Mouse (Mus musculus) erythroblast, embryonic 14.5 days (primary cell): ENCODE data around the gene Smpd3. TPM values are rescaled to one million over a fixed set of nuclear protein-coding genes. Genes with fewer than 3 reads are reported as not detected.

ENCODE experiments used
- H3K27me3 ChIP-seq: 2 replicates; pipeline ENCODE4 v1.6.1; 2012; ENCODE audit warnings: inconsistent platforms; ENCODE audit not compliant: control insufficient read depth
- H3K36me3 ChIP-seq: 2 replicates; pipeline ENCODE4 v1.6.1; 2012; ENCODE audit warnings: mild to moderate bottlenecking, inconsistent platforms; ENCODE audit not compliant: control insufficient read depth
- H3K4me1 ChIP-seq: 2 replicates; pipeline ENCODE4 v1.6.1; 2012; ENCODE audit warnings: inconsistent platforms; ENCODE audit not compliant: control insufficient read depth
- H3K4me3 ChIP-seq: replicated peaks from 2 replicates; pipeline ENCODE3; 2012; ENCODE audit warnings: moderate library complexity, mild to moderate bottlenecking, inconsistent platforms
- H3K9me3 ChIP-seq: 2 replicates; pipeline ENCODE4 v1.6.1; 2012; ENCODE audit warnings: low read length, inconsistent platforms, mixed read lengths; ENCODE audit not compliant: control insufficient read depth
- GATA1 ChIP-seq: IDR thresholded peaks from 2 replicates; pipeline ENCODE4 v1.6.1; 2012; ENCODE audit warnings: low read length, inconsistent platforms, mixed read lengths
- TAL1 ChIP-seq: IDR thresholded peaks from 3 replicates; pipeline ENCODE4 v1.6.1; 2012; ENCODE audit warnings: low read length, inconsistent platforms, mixed read lengths
- polyA plus RNA-seq: library from polyadenylated mRNA; stranded (reverse); fragments of >175 nt; gene quantifications from 2 replicates; pipeline ENCODE4 v1.2.3, GENCODE M21; 2012

Smpd3 gene
- polyA plus RNA-seq, 1 experiment = not detected

DNA sequence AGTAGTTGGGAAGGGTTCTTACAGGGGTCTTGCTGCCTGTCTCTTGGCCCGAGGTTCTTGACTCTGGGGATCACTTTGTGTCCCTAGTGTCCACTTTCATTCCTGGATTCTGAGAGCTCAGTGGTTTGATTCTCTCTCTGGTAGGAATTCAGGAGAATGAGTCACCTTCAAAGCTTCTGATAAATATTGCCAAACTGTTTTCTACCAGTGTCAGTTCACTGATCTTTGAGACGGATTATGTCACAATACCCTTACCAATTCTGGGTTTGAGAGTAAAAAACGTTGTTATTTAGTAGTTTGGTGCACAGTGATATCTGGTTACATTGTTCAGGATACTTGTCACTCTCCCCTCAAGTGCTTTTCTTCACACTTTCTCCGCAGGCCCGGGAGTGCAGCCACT lies 57.6 kb downstream of the Smpd3 start:
- H3K9me3 ChIP-seq = no peaks in the 10 kb centered on the region
- TF ChIP-seq TAL1 (no peak), GATA1 (no peak)
- H3K36me3 ChIP-seq = no peaks in the 10 kb centered on the region
- H3K4me1 ChIP-seq = no peaks in the 10 kb centered on the region
- no peak overlapping the region for H3K4me3 ChIP-seq
- H3K27me3 ChIP-seq = no peaks in the 10 kb centered on the region

DNA sequence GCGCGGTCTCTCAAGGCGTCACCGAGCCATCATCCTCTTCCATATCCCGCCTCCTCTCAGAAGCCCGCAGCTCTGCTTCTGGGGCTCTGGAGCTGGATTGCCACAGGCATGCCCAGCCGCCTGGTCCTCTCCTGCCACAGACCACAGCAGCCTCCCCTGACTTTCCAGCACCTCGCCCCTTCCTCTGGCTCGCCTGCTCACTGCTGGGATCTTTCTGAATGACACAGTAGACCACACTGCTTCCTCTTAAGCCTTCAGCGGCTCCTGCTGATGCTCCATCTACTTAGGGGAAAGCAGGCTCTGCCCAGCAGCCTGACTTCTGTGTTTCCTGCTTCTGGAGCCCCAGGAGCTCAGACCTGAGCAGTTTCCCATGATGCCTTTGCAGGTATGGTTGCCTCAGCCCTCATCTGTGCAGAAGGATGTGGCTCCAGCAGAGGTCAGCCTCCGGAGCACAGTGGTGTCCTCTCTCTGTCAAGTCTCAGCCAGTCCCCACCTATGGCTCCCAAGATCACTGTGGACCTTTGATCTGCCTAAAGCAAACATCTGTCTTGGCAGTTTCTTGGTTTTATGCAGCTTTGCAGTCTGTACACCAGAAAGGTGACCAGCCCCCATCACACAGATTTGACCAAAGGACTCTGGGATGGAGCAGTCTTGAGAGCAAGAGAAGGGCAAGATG lies 59.3 kb downstream of the Smpd3 start:
- no peaks in the 10 kb centered on the region for H3K36me3 ChIP-seq
- no peaks in the 10 kb centered on the region for H3K4me1 ChIP-seq
- no peaks in the 10 kb centered on the region for H3K9me3 ChIP-seq
- H3K27me3 ChIP-seq = no peaks in the 10 kb centered on the region
- no peak overlapping the region for H3K4me3 ChIP-seq
- TF ChIP-seq GATA1 = no peak
- TF ChIP-seq TAL1 = no peak

DNA sequence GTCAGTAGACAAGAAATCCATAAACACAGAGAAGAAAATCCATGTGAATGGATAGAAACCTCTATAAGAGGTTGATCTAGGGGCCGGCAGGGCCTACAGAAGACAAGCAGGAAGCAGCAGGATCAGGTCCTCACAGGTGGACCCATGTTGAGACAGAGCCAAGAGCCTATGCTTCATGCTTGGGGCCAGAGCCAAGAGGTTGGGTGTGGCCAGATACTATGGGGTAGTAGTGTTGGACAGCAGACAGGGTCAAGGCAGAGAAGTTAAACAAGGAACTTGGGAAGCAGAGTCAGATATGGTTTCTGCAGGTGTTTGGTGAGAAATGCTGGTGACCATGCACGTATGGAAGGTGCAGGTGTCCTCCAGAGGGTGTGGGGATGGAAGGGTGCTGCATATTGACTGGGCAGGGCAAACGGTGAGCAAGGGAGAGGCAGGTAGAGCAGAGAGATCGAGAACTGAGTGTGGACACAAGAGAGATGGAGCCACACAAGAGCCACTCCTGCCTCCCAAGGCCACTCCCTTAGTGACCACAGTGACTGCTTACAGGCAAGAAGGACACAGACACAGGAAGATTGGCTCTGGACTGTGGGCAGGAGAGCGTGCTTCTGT lies 61.0 kb downstream of the Smpd3 start:
- no peaks in the 10 kb centered on the region for H3K27me3 ChIP-seq
- TF ChIP-seq GATA1 = no peak
- no peak for TF ChIP-seq TAL1
- H3K36me3 ChIP-seq = no peaks in the 10 kb centered on the region
- no peak overlapping the region for H3K4me3 ChIP-seq
- H3K4me1 ChIP-seq = no peaks in the 10 kb centered on the region
- H3K9me3 ChIP-seq = no peaks in the 10 kb centered on the region

DNA sequence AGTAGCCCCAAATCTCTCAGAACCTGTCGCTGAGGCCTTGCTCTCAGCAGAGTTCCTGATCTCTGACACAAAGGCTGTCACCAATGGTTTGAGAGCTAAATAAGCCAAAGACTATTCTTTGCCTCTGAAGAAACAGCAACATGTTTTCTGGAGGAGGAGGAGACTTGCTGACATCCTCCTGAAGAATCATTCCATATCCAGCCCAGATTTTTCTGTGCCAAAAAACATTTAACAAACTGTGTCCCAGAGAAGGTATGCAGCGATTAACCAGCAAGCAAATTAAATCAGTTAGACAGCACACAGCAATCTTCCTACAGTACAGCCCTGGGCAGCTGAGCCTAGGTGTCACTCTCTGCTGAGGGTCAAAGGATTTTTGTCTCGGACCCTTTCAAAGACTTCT lies 64.3 kb downstream of the Smpd3 start:
- TF ChIP-seq TAL1 (no peak), GATA1 (no peak)
- H3K4me3 ChIP-seq = no peak overlapping the region
- no peaks in the 10 kb centered on the region for H3K9me3 ChIP-seq
- H3K27me3 ChIP-seq = no peaks in the 10 kb centered on the region
- no peaks in the 10 kb centered on the region for H3K36me3 ChIP-seq
- peaks cover 2% of the 10 kb centered on the region; the same call in 1 of the 2 replicates for H3K4me1 ChIP-seq

DNA sequence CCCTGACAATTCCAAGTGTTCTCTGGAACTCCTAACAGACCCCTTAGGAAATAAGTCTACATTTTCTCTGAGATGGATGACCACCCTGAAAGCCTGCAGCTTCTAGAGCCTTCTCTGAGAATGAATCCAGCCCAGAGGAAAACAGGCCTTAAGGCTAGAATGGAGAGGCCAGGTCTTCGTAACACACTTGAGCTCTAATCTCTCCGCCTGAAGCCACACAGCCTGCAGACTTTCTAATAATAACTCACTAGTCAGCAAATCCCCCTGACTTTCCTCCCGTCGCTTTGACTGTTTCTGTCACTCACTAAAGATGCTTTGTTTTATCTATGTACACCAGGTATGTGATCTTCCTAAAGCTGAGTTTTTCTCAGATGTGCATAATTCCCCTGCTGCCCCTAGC lies 66.4 kb downstream of the Smpd3 start:
- Histone ChIP-seq H3K36me3 (no peaks in the 10 kb centered on the region), H3K4me3 (no peak overlapping the region), H3K4me1 (peaks cover 2% of the 10 kb centered on the region; the same call in 1 of the 2 replicates), H3K27me3 (no peaks in the 10 kb centered on the region), H3K9me3 (no peaks in the 10 kb centered on the region)
- TF ChIP-seq TAL1 = no peak
- TF ChIP-seq GATA1 = no peak

DNA sequence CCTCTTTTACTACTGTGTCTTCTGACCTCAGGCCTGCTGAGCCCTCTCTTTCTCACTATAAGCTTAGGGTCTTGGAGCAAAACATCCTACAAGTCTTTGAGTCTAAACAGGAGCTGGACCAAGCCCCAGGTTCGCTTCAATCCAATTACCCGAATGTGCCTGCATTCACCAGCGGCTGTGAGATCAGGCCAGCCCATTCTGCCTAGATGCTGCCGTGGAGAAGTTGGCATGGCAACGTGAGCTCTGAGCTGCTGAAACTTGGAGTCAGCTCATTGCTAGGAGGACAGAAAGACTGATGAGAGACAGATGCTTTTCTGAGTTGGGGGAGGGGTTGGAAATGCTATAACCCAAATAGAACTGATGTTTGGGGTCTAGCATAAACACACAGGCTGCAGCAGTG lies 67.0 kb downstream of the Smpd3 start:
- Histone ChIP-seq H3K4me3 (no peak overlapping the region), H3K36me3 (no peaks in the 10 kb centered on the region), H3K9me3 (no peaks in the 10 kb centered on the region), H3K4me1 (peaks cover 2% of the 10 kb centered on the region; the same call in 1 of the 2 replicates), H3K27me3 (no peaks in the 10 kb centered on the region)
- TF ChIP-seq TAL1 (no peak), GATA1 (no peak)

DNA sequence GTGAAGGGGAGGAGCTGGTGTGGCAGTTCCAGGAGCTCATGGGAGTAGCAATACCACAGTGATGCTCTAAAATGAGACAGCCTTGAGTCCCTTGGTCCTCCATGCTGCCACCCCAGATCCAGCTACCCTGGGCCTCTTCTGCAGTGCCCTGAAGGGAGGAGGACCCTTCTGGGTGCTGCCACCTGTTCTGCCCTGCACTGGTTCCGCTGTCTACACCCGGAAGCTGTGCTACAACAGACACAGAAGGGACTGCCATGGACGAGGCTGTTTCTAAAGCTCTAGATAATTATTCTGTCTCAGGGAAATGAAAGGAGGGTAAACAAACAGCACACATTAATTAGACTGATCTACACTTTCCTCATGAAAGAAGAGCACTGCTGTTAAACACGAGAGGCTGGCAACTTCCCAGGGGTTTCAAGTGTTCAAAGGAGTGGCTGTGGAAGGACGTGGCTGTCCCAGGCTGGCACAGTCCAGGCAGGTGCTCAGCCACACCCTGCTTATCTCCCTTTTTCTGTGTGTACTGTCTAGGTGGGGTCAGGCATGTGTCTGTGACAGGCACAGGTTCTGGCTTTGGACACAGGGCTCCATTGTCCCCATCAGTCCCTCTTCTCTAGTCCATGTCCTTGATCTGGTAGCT lies 69.0 kb downstream of the Smpd3 start:
- Histone ChIP-seq H3K4me1 (peaks cover 2% of the 10 kb centered on the region; the same call in 1 of the 2 replicates), H3K9me3 (no peaks in the 10 kb centered on the region), H3K27me3 (no peaks in the 10 kb centered on the region), H3K36me3 (no peaks in the 10 kb centered on the region), H3K4me3 (no peak overlapping the region)
- TF ChIP-seq GATA1 = no peak
- TF ChIP-seq TAL1 = no peak

DNA sequence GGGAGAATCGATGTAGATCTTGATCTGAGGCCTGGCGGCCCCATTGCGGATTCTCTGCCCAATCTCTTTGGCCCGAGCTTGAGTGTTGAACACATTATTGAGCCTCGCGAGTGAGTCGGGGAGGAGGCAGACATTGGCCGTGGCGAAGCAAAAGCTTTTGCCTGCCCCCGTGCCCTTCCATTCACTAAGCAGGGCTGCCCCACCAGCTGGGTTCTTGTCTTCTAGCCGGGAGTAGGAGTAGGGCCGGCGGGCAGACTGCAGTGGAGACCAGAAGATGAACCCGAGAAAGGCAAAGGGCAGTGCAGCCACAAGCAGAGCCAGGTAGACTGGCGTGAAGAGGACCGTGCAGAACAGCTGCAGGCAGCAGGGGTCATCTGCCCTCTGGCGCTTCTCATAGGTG lies 72.4 kb downstream of the Smpd3 start:
- H3K4me1 ChIP-seq = peaks cover 2% of the 10 kb centered on the region; the same call in 1 of the 2 replicates
- no peaks in the 10 kb centered on the region; the same call in 1 of the 2 replicates for H3K36me3 ChIP-seq
- no peak overlapping the region for H3K4me3 ChIP-seq
- no peak for TF ChIP-seq GATA1
- no peak for TF ChIP-seq TAL1
- H3K27me3 ChIP-seq = no peaks in the 10 kb centered on the region
- no peaks in the 10 kb centered on the region for H3K9me3 ChIP-seq

DNA sequence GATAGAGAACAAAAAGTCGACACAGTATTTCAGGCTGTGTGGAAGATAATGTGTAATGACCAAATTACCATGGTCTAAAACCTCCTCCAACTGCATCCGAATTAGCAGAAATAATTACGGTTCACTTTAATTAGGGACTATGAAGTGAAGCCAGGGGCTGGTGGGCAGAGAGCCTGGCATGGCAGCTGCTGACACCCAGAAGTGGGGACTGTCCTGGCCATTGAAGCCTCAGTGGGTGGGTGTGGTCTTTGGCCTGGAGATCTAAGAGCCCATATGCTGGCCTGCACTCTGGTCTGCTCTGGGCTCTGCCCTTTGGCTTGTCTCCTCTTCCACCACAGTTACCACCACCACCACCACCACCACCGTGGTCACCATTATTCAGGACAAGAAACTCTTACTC lies 73.9 kb downstream of the Smpd3 start:
- H3K36me3 ChIP-seq = peaks cover 2% of the 10 kb centered on the region; the same call in 1 of the 2 replicates
- H3K4me1 ChIP-seq = no peaks in the 10 kb centered on the region
- H3K9me3 ChIP-seq = no peaks in the 10 kb centered on the region
- no peaks in the 10 kb centered on the region for H3K27me3 ChIP-seq
- H3K4me3 ChIP-seq = no peak overlapping the region
- no peak for TF ChIP-seq TAL1
- TF ChIP-seq GATA1 = no peak
